Mouse (Mus musculus) liver, postnatal 0 days (tissue): ENCODE results near the gene Hivep2. TPM values are rescaled to one million over a fixed set of nuclear protein-coding genes. Genes with fewer than 3 reads are reported as not detected.
A peak's percentile ranks its signal among the peaks of the same experiment; 100 is the strongest.

Experiments used
- ATAC-seq: fragments of 200-750 bp; cut with Nextera tagmentation; 2 replicates; pipeline ENCODE4 v1.8.0; 2017; ENCODE audit warnings: mild to moderate bottlenecking, moderate library complexity
- DNase-seq: peaks from one replicate; pipeline ENCODE4 v3.0.0-alpha.2; 2016
- H3K27ac ChIP-seq: fragments of 300-500 bp; sonication (generic); 2 replicates; pipeline ENCODE4 v1.5.1; 2014; ENCODE audit warnings: antibody characterized with exemption, moderate library complexity, mild to moderate bottlenecking, low read depth
- H3K27me3 ChIP-seq: fragments of 300-500 bp; sonication (generic); 2 replicates; pipeline ENCODE4 v1.6.1; 2014; ENCODE audit warnings: low read length, control low read depth, mixed read lengths; ENCODE audit not compliant: insufficient read depth
- H3K36me3 ChIP-seq: fragments of 300-500 bp; sonication (generic); replicated peaks from 2 replicates; pipeline ENCODE4 v1.6.1; 2014; ENCODE audit warnings: mild to moderate bottlenecking, control low read depth, low read length, moderate library complexity, mixed read lengths; ENCODE audit not compliant: insufficient read depth
- H3K4me1 ChIP-seq: fragments of 300-500 bp; sonication (generic); 2 replicates; pipeline ENCODE4 v1.6.1; 2014; ENCODE audit warnings: antibody characterized with exemption, mild to moderate bottlenecking, control low read depth; ENCODE audit not compliant: insufficient read depth
- H3K4me2 ChIP-seq: fragments of 300-500 bp; sonication (generic); 2 replicates; pipeline ENCODE4 v1.6.1; 2014; ENCODE audit warnings: low read depth, mild to moderate bottlenecking, low read length, moderate library complexity, mixed read lengths
- H3K4me3 ChIP-seq: fragments of 300-500 bp; sonication (generic); 2 replicates; pipeline ENCODE4 v1.5.1; 2014; ENCODE audit warnings: low read depth, low read length
- H3K9ac ChIP-seq: fragments of 300-500 bp; sonication (generic); replicated peaks from 2 replicates; pipeline ENCODE4 v1.6.1; 2014; ENCODE audit warnings: mild to moderate bottlenecking, moderate library complexity
- H3K9me3 ChIP-seq: fragments of 300-500 bp; sonication (generic); 2 replicates; pipeline ENCODE4 v1.6.1; 2016; ENCODE audit warnings: mild to moderate bottlenecking, control low read depth, low read length, mixed read lengths
- CTCF ChIP-seq: sonication (generic); IDR thresholded peaks from 2 replicates; pipeline ENCODE4 v1.5.1; 2016; ENCODE audit warnings: antibody characterized with exemption, low read depth
- EP300 ChIP-seq: IDR thresholded peaks from 2 replicates; pipeline ENCODE4 v1.6.1; 2016; ENCODE audit warnings: antibody characterized with exemption, low read depth, mild to moderate bottlenecking
- WGBS: fragments of 180-500 bp; shearing (Covaris S2); extraction: QIAGEN DNeasy Blood & Tissue Kit; methylation state at CpG from one replicate; pipeline ENCODE4 v1.1.7; 2014; ENCODE audit not compliant: insufficient replicate concordance; 5-methylcytosine and 5-hydroxymethylcytosine counted together
- polyA plus RNA-seq: library from polyadenylated mRNA; unstranded; fragments of >200 nt; fragmentation: Nextera tagmentation; extraction: Ambion mirVana; gene quantifications from 2 replicates; pipeline ENCODE4 v1.2.1, GENCODE M21; 2015

Gene Hivep2
- polyA plus RNA-seq, 1 experiment from 2014 or later = 0.82 TPM

- Histone ChIP-seq H3K4me1 (0 out of 2 replicates have a peak, but pooled peaks cover under 1% of the 10 kb centered on the region), H3K9me3 (no peaks in the 10 kb centered on the region), H3K36me3 (no peaks in the 10 kb centered on the region), H3K27ac (peak overlapping the region; percentile 37; the same call in 1 of the 2 replicates), H3K9ac (no peak overlapping the region), H3K4me2 (no peak overlapping the region), H3K4me3 (no peak overlapping the region), H3K27me3 (no peaks in the 10 kb centered on the region)
- WGBS = 72% methylated on average over 12 of the region's 12 CpGs
- DNase-seq = no peak
- TF ChIP-seq EP300 (no peak), CTCF (no peak)
- ATAC-seq = no peak
Measured at GRCm38 (mm10) chr10:14042539-14043348, 76.9 kb downstream of the Hivep2 start.

- whole genome bisulfite sequencing = 76% methylated on average over 4 of the region's 4 CpGs
Measured at GRCm38 (mm10) chr10:14043349-14043710, 77.5 kb downstream of the Hivep2 start.

GRCm38 (mm10) chr10:14044046-14044782 lies 78.3 kb downstream of the Hivep2 start:
- Histone ChIP-seq H3K27ac (peak overlapping the region; percentile 75), H3K27me3 (no peaks in the 10 kb centered on the region), H3K4me2 (no peak overlapping the region), H3K4me1 (peaks cover 7% of the 10 kb centered on the region; the same call in 1 of the 2 replicates), H3K4me3 (no peak overlapping the region), H3K36me3 (no peaks in the 10 kb centered on the region), H3K9me3 (no peaks in the 10 kb centered on the region), H3K9ac (no peak overlapping the region; the same call in 1 of the 2 replicates)
- WGBS = 47% methylated on average over 14 of the region's 14 CpGs
- peak; percentile 23 for DNase-seq
- TF ChIP-seq CTCF = no peak
- TF ChIP-seq EP300 = no peak
- no peak for ATAC-seq

More at GRCm38 (mm10) chr10:14043349-14043710, 77.5 kb downstream of the Hivep2 start:
- peaks cover 6% of the 10 kb centered on the region; the same call in 1 of the 2 replicates for H3K4me1 ChIP-seq
- H3K4me3 ChIP-seq = no peak overlapping the region
- no peak overlapping the region for H3K4me2 ChIP-seq
- TF ChIP-seq CTCF (no peak), EP300 (no peak)
- no peaks in the 10 kb centered on the region for H3K9me3 ChIP-seq
- H3K36me3 ChIP-seq = no peaks in the 10 kb centered on the region
- no peak overlapping the region for H3K9ac ChIP-seq
- DNase-seq = no peak
- no peaks in the 10 kb centered on the region for H3K27me3 ChIP-seq
- ATAC-seq = no peak
- H3K27ac ChIP-seq = no peak overlapping the region

GRCm38 (mm10) chr10:14044783-14045392 lies 79.0 kb downstream of the Hivep2 start:
- TF ChIP-seq EP300 (no peak), CTCF (no peak)
- no peak overlapping the region for H3K4me2 ChIP-seq
- H3K4me1 ChIP-seq = peaks cover 7% of the 10 kb centered on the region; the same call in 1 of the 2 replicates
- no peaks in the 10 kb centered on the region for H3K36me3 ChIP-seq
- H3K27me3 ChIP-seq = no peaks in the 10 kb centered on the region
- peak overlapping the region; percentile 75 for H3K27ac ChIP-seq
- no peak overlapping the region for H3K9ac ChIP-seq
- ATAC-seq = no peak
- DNase-seq = no peak
- no peaks in the 10 kb centered on the region for H3K9me3 ChIP-seq
- no peak overlapping the region for H3K4me3 ChIP-seq
- 60% methylated on average over 5 of the region's 5 CpGs for WGBS

- Histone ChIP-seq H3K9me3 (no peaks in the 10 kb centered on the region), H3K9ac (no peak overlapping the region), H3K4me2 (no peak overlapping the region), H3K4me3 (no peak overlapping the region), H3K27me3 (no peaks in the 10 kb centered on the region), H3K4me1 (peaks cover 7% of the 10 kb centered on the region; the same call in 1 of the 2 replicates), H3K27ac (peak overlapping the region; percentile 75), H3K36me3 (no peaks in the 10 kb centered on the region)
- DNase-seq (peak; percentile 28), ATAC-seq (no peak)
- no peak for TF ChIP-seq CTCF
- no peak for TF ChIP-seq EP300
- WGBS = 24% methylated on average over 4 of the region's 4 CpGs
Measured at GRCm38 (mm10) chr10:14045745-14046144, 79.9 kb downstream of the Hivep2 start.
